Mouse (Mus musculus): ENCODE measurements around the gene Nfam1. TPM values are rescaled to one million over a fixed set of nuclear protein-coding genes. Genes with fewer than 3 reads are reported as not detected.

The Nfam1 gene
- total and polyA plus RNA-seq, 2 experiments from 2014 or later, result 0.38 to 1.2 TPM

- Histone ChIP-seq H3K27ac (ENCODE audit: low read depth) (no peak overlapping the region), H3K4me2 (ENCODE audit: low read depth, low read length) (no peak overlapping the region), H3K27me3 (ENCODE audit: control insufficient read depth, insufficient read depth, low read length) (peaks cover 7% of the 10 kb centered on the region), H3K36me3 (replicated peaks; ENCODE audit: control insufficient read depth, insufficient read depth, low read length) (no peaks in the 10 kb centered on the region), H3K9ac (replicated peaks; ENCODE audit: low read depth, low read length) (no peak overlapping the region), H3K4me1 (ENCODE audit: control insufficient read depth, insufficient read depth) (peaks cover 10% of the 10 kb centered on the region), H3K9me3 (replicated peaks; ENCODE audit: control insufficient read depth, low read length) (no peaks in the 10 kb centered on the region), H3K4me3 (ENCODE audit: low read depth, low read length) (no peak overlapping the region)
- TF ChIP-seq EP300 (IDR thresholded peaks at IDR 0.05; ENCODE audit: low read depth) (no peak), CTCF (IDR thresholded peaks at IDR 0.05; ENCODE audit: low read depth) (no peak)
- ATAC-seq (ENCODE audit: insufficient read depth, low read depth), result no peak
- DNase-seq (ENCODE audit: low spot score), result no peak
- 73% methylated on average over 6 of the region's 6 CpGs for WGBS
Observed at GRCm38 (mm10) chr15:82969206-82969721, 63.8 kb downstream of the Nfam1 start.

GRCm38 (mm10) chr15:82968449-82968848 is 64.7 kb downstream of the Nfam1 start:
- DNase-seq (ENCODE audit: low spot score) (no peak), ATAC-seq (ENCODE audit: insufficient read depth, low read depth) (no peak)
- H3K27me3 ChIP-seq (ENCODE audit: control insufficient read depth, insufficient read depth, low read length), result peaks cover 7% of the 10 kb centered on the region
- H3K9ac ChIP-seq (replicated peaks; ENCODE audit: low read depth, low read length), result peak overlapping the region; percentile 28
- peak overlapping the region; percentile 19; the same call in 1 of the 2 replicates for H3K4me3 ChIP-seq (ENCODE audit: low read depth, low read length)
- no peaks in the 10 kb centered on the region for H3K9me3 ChIP-seq (replicated peaks; ENCODE audit: control insufficient read depth, low read length)
- H3K36me3 ChIP-seq (replicated peaks; ENCODE audit: control insufficient read depth, insufficient read depth, low read length), result no peaks in the 10 kb centered on the region
- 5% methylated on average over 22 of the region's 22 CpGs for WGBS
- H3K4me2 ChIP-seq (ENCODE audit: low read depth, low read length), result peak overlapping the region; percentile 31
- TF ChIP-seq EP300 (IDR thresholded peaks at IDR 0.05; ENCODE audit: low read depth) (no peak), CTCF (IDR thresholded peaks at IDR 0.05; ENCODE audit: low read depth) (no peak)
- peaks cover 10% of the 10 kb centered on the region for H3K4me1 ChIP-seq (ENCODE audit: control insufficient read depth, insufficient read depth)
- H3K27ac ChIP-seq (ENCODE audit: low read depth), result no peak overlapping the region

- peaks cover 10% of the 10 kb centered on the region for H3K4me1 ChIP-seq (ENCODE audit: control insufficient read depth, insufficient read depth)
- H3K27me3 ChIP-seq (ENCODE audit: control insufficient read depth, insufficient read depth, low read length), result peaks cover 7% of the 10 kb centered on the region
- H3K4me2 ChIP-seq (ENCODE audit: low read depth, low read length), result peak overlapping the region; percentile 31; the same call in 1 of the 2 replicates
- no peak for ATAC-seq (ENCODE audit: insufficient read depth, low read depth)
- no peak for DNase-seq (ENCODE audit: low spot score)
- H3K4me3 ChIP-seq (ENCODE audit: low read depth, low read length), result no peak overlapping the region
- H3K27ac ChIP-seq (ENCODE audit: low read depth), result no peak overlapping the region
- TF ChIP-seq CTCF (IDR thresholded peaks at IDR 0.05; ENCODE audit: low read depth), result no peak
- TF ChIP-seq EP300 (IDR thresholded peaks at IDR 0.05; ENCODE audit: low read depth), result no peak
- WGBS, result 57% methylated on average over 6 of the region's 6 CpGs
- 0 out of 2 replicates have a peak overlapping the region, but pooled peaks have one; percentile 28 for H3K9ac ChIP-seq (replicated peaks; ENCODE audit: low read depth, low read length)
- no peaks in the 10 kb centered on the region for H3K9me3 ChIP-seq (replicated peaks; ENCODE audit: control insufficient read depth, low read length)
- H3K36me3 ChIP-seq (replicated peaks; ENCODE audit: control insufficient read depth, insufficient read depth, low read length), result no peaks in the 10 kb centered on the region
Observed at GRCm38 (mm10) chr15:82967947-82968346, 65.2 kb downstream of the Nfam1 start.

- Histone ChIP-seq H3K27me3 (ENCODE audit: control insufficient read depth, insufficient read depth, low read length) (peaks cover 33% of the 10 kb centered on the region), H3K4me3 (ENCODE audit: low read depth, low read length) (peak overlapping the region; percentile 52; the same call in 1 of the 2 replicates), H3K36me3 (replicated peaks; ENCODE audit: control insufficient read depth, insufficient read depth, low read length) (no peaks in the 10 kb centered on the region), H3K4me2 (ENCODE audit: low read depth, low read length) (peak overlapping the region; percentile 88; the same call in 1 of the 2 replicates), H3K9ac (replicated peaks; ENCODE audit: low read depth, low read length) (no peak overlapping the region), H3K4me1 (ENCODE audit: control insufficient read depth, insufficient read depth) (peaks cover 20% of the 10 kb centered on the region), H3K27ac (ENCODE audit: low read depth) (no peak overlapping the region), H3K9me3 (replicated peaks; ENCODE audit: control insufficient read depth, low read length) (no peaks in the 10 kb centered on the region)
- ATAC-seq (ENCODE audit: insufficient read depth, low read depth) (no peak), DNase-seq (ENCODE audit: low spot score) (no peak)
- no peak for TF ChIP-seq CTCF (IDR thresholded peaks at IDR 0.05; ENCODE audit: low read depth)
- WGBS, result 76% methylated on average over 14 of the region's 14 CpGs
Observed at GRCm38 (mm10) chr15:82964266-82964825, 68.8 kb downstream of the Nfam1 start.

GRCm38 (mm10) chr15:82963556-82964156 is 69.5 kb downstream of the Nfam1 start:
- WGBS, result 4% methylated on average over 13 of the region's 82 CpGs
- peaks cover 39% of the 10 kb centered on the region for H3K27me3 ChIP-seq (ENCODE audit: control insufficient read depth, insufficient read depth, low read length)
- H3K4me1 ChIP-seq (ENCODE audit: control insufficient read depth, insufficient read depth), result peaks cover 22% of the 10 kb centered on the region
- no peaks in the 10 kb centered on the region for H3K9me3 ChIP-seq (replicated peaks; ENCODE audit: control insufficient read depth, low read length)
- H3K9ac ChIP-seq (replicated peaks; ENCODE audit: low read depth, low read length), result peak overlapping the region; percentile 50; the same call in 1 of the 2 replicates
- peak overlapping the region; percentile 88 for H3K4me2 ChIP-seq (ENCODE audit: low read depth, low read length)
- no peaks in the 10 kb centered on the region for H3K36me3 ChIP-seq (replicated peaks; ENCODE audit: control insufficient read depth, insufficient read depth, low read length)
- ATAC-seq (ENCODE audit: insufficient read depth, low read depth) (peak; percentile 45; the same call in 1 of the 2 replicates), DNase-seq (ENCODE audit: low spot score) (no peak)
- no peak for TF ChIP-seq EP300 (IDR thresholded peaks at IDR 0.05; ENCODE audit: low read depth)
- TF ChIP-seq CTCF (IDR thresholded peaks at IDR 0.05; ENCODE audit: low read depth), result no peak
- peak overlapping the region; percentile 52 for H3K4me3 ChIP-seq (ENCODE audit: low read depth, low read length)
- no peak overlapping the region for H3K27ac ChIP-seq (ENCODE audit: low read depth)
